ENCODE assay signal across 8 mouse cellular contexts in the genomic region with DNA sequence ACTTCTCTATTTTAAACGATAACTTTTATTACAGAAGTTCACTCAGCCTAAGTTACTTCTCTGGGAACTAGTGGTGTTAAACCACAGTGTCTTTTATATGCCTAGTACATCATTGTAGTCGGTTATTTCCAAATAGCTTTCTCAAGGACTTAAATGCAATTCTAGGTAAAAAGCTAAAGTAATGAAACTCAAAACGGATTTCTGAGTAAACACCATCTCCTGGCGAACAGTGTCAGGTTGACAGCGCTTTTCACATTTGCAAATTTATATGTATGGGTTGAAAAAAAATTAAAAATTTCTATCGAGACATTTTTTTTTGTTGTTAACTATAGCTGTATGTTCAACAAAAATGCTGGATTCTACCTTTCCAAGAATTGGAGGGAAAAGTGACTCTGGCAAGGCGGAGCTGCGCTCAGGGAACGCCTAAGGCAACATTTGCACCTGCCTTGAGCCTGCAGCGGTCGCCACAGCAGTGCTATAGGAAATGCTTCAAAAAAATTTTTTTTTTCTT. TPM values are rescaled to one million over a fixed set of nuclear protein-coding genes. Genes with fewer than 3 reads are reported as not detected.
A peak's percentile ranks its signal among the peaks of the same experiment; 100 is the strongest.
DNase-seq lines count a peak whose midpoint lies in the region; ATAC-seq and TF ChIP-seq lines count a peak whose summit lies in the region.

No protein-coding gene starts in this region.

- H3K4me3 ChIP-seq in heart, adult 2 months, result peak overlapping the region; percentile 95
- H3K4me3 ChIP-seq in E14TG2a.4 (replicated peaks; ENCODE audit: low read length), result peak overlapping the region; percentile 98
- H3K4me3 ChIP-seq in embryonic facial prominence, embryonic 10.5 days, result peak overlapping the region; percentile 97
- peak overlapping the region; percentile 98 for H3K4me3 ChIP-seq in hindbrain, postnatal 0 days (ENCODE audit: low read length)
- peak overlapping the region; percentile 96 for H3K4me3 ChIP-seq in lung, embryonic 14.5 days (ENCODE audit: low read depth, low read length)
- peak overlapping the region; percentile 99 for H3K4me3 ChIP-seq in stomach, embryonic 14.5 days (ENCODE audit: low read depth, low read length)

- H3K9me3 ChIP-seq in E14TG2a.4 (ENCODE audit: low read length), result no peaks in the 10 kb centered on the region
- no peaks in the 10 kb centered on the region for H3K9me3 ChIP-seq in embryonic facial prominence, embryonic 10.5 days
- H3K9me3 ChIP-seq in hindbrain, postnatal 0 days (ENCODE audit: low read length), result no peaks in the 10 kb centered on the region
- no peaks in the 10 kb centered on the region for H3K9me3 ChIP-seq in lung, embryonic 14.5 days (ENCODE audit: low read depth, low read length)
- H3K9me3 ChIP-seq in stomach, embryonic 14.5 days (ENCODE audit: control insufficient read depth, low read depth, low read length), result no peaks in the 10 kb centered on the region

- ATAC-seq in hindbrain, postnatal 0 days, result 0 out of 2 replicates have a peak, but pooled peaks have one; percentile 1
- ATAC-seq in lung, embryonic 14.5 days (ENCODE audit: insufficient read depth), result peak; percentile 15
- ATAC-seq in stomach, embryonic 14.5 days (ENCODE audit: insufficient number of reproducible peaks, insufficient read depth, low FRiP score, low read depth), result no peak

- intact Hi-C loops in heart, adult 2 months (cut with DNase I), result loop anchor here (5.0 to 10.0 kb wide), 2 partner anchors 311 to 529 kb away; partner anchors contain the start of gene Magi3
- intact Hi-C loops in heart, postnatal 25 days (cut with DNase I), result no loop called here

- H3K9ac ChIP-seq in heart, adult 2 months (ENCODE audit: low read depth, low read length), result no peak overlapping the region
- H3K9ac ChIP-seq in hindbrain, postnatal 0 days (replicated peaks; ENCODE audit: low read length), result peak overlapping the region; percentile 91; the same call in 1 of the 2 replicates
- H3K9ac ChIP-seq in lung, embryonic 14.5 days, result peak overlapping the region; percentile 93
- H3K9ac ChIP-seq in stomach, embryonic 14.5 days (replicated peaks; ENCODE audit: low read depth, low read length), result peak overlapping the region; percentile 25; the same call in 1 of the 2 replicates

- H3K4me2 ChIP-seq in hindbrain, postnatal 0 days (ENCODE audit: low read depth, low read length), result peak overlapping the region; percentile 81
- peak overlapping the region; percentile 69 for H3K4me2 ChIP-seq in lung, embryonic 14.5 days
- peak overlapping the region; percentile 48 for H3K4me2 ChIP-seq in stomach, embryonic 14.5 days (replicated peaks; ENCODE audit: low read depth, low read length)

- no peak for TF ChIP-seq EP300 in heart, adult 2 months (IDR thresholded peaks at IDR 0.05; ENCODE audit: insufficient read depth, low read depth, low read length)

- no peak for TF ChIP-seq CTCF in heart, adult 2 months (IDR thresholded peaks at IDR 0.05)
- no peak for TF ChIP-seq CTCF in E14TG2a.4 (conservative IDR thresholded peaks at IDR 0.05; ENCODE audit: low read length)
- TF ChIP-seq CTCF in hindbrain, postnatal 0 days (IDR thresholded peaks at IDR 0.05; ENCODE audit: low read depth), result 0 out of 2 replicates have a peak, but pooled peaks have one; percentile 0
- no peak for TF ChIP-seq CTCF in lung, embryonic 14.5 days (IDR thresholded peaks at IDR 0.05; ENCODE audit: low read depth)

- peaks cover 8% of the 10 kb centered on the region for H3K36me3 ChIP-seq in heart, adult 2 months (ENCODE audit: control insufficient read depth, insufficient read depth, low read length)
- 0 out of 2 replicates have a peak, but pooled peaks cover 4% of the 10 kb centered on the region for H3K36me3 ChIP-seq in E14TG2a.4 (ENCODE audit: insufficient read depth, low read length)
- H3K36me3 ChIP-seq in embryonic facial prominence, embryonic 10.5 days (replicated peaks), result no peaks in the 10 kb centered on the region
- no peaks in the 10 kb centered on the region for H3K36me3 ChIP-seq in hindbrain, postnatal 0 days (ENCODE audit: insufficient read depth, low read length)
- no peaks in the 10 kb centered on the region for H3K36me3 ChIP-seq in lung, embryonic 14.5 days (ENCODE audit: insufficient read depth)
- H3K36me3 ChIP-seq in stomach, embryonic 14.5 days (ENCODE audit: control insufficient read depth, insufficient read depth, low read length), result no peaks in the 10 kb centered on the region

- TF ChIP-seq POLR2A in heart, adult 2 months (IDR thresholded peaks at IDR 0.05; ENCODE audit: insufficient read depth, low read depth, low read length), result no peak

- no peaks in the 10 kb centered on the region for H3K27me3 ChIP-seq in heart, adult 2 months (ENCODE audit: control insufficient read depth, insufficient read depth, low read length)
- H3K27me3 ChIP-seq in E14TG2a.4 (ENCODE audit: insufficient read depth, low read length), result no peaks in the 10 kb centered on the region
- H3K27me3 ChIP-seq in embryonic facial prominence, embryonic 10.5 days (replicated peaks; ENCODE audit: low read depth, poor library complexity, severe bottlenecking), result no peaks in the 10 kb centered on the region
- H3K27me3 ChIP-seq in hindbrain, postnatal 0 days (ENCODE audit: insufficient read depth, low read length), result no peaks in the 10 kb centered on the region
- no peaks in the 10 kb centered on the region for H3K27me3 ChIP-seq in lung, embryonic 14.5 days (ENCODE audit: insufficient read depth, low read length)
- H3K27me3 ChIP-seq in stomach, embryonic 14.5 days (ENCODE audit: control insufficient read depth, insufficient read depth, low read length), result no peaks in the 10 kb centered on the region

- 6% methylated on average over 11 of the region's 11 CpGs for WGBS in heart, adult 2 months
- 10% methylated on average over 11 of the region's 11 CpGs for WGBS in embryonic facial prominence, embryonic 10.5 days
- 4% methylated on average over 11 of the region's 11 CpGs for WGBS in hindbrain, postnatal 0 days
- WGBS in lung, embryonic 14.5 days, result 6% methylated on average over 11 of the region's 11 CpGs
- 6% methylated on average over 11 of the region's 11 CpGs for WGBS in stomach, embryonic 14.5 days

- H3K79me2 ChIP-seq in heart, adult 2 months (replicated peaks; ENCODE audit: control insufficient read depth, insufficient read depth, low read length), result peaks cover 1% of the 10 kb centered on the region; the same call in 1 of the 2 replicates

- peak overlapping the region; percentile 96 for H3K27ac ChIP-seq in heart, adult 2 months
- peak overlapping the region; percentile 97 for H3K27ac ChIP-seq in embryonic facial prominence, embryonic 10.5 days (replicated peaks)
- H3K27ac ChIP-seq in hindbrain, postnatal 0 days, result peak overlapping the region; percentile 89; the same call in 1 of the 2 replicates
- peak overlapping the region; percentile 88 for H3K27ac ChIP-seq in lung, embryonic 14.5 days (ENCODE audit: low read depth)
- peak overlapping the region; percentile 84 for H3K27ac ChIP-seq in stomach, embryonic 14.5 days (ENCODE audit: low read length)

- peaks cover 3% of the 10 kb centered on the region for H3K4me1 ChIP-seq in heart, adult 2 months (ENCODE audit: control insufficient read depth, insufficient read depth, low read length)
- H3K4me1 ChIP-seq in E14TG2a.4 (replicated peaks; ENCODE audit: low read depth, low read length), result peaks cover 25% of the 10 kb centered on the region
- H3K4me1 ChIP-seq in embryonic facial prominence, embryonic 10.5 days, result peaks cover 20% of the 10 kb centered on the region
- peaks cover 9% of the 10 kb centered on the region; the same call in 1 of the 2 replicates for H3K4me1 ChIP-seq in hindbrain, postnatal 0 days (ENCODE audit: insufficient read depth, low read length)
- H3K4me1 ChIP-seq in lung, embryonic 14.5 days (ENCODE audit: insufficient read depth), result peaks cover 5% of the 10 kb centered on the region; the same call in 1 of the 2 replicates
- peaks cover 11% of the 10 kb centered on the region; the same call in 1 of the 2 replicates for H3K4me1 ChIP-seq in stomach, embryonic 14.5 days (ENCODE audit: control insufficient read depth, insufficient read depth, low read length)

- no peak for DNase-seq in heart, adult 2 months
- DNase-seq in heart, postnatal 25 days (ENCODE audit: low spot score), result no peak
- no peak for DNase-seq in embryonic facial prominence, embryonic 10.5 days (ENCODE audit: low spot score)
- no peak for DNase-seq in hindbrain, postnatal 0 days (ENCODE audit: low spot score)
- peak; percentile 61 for DNase-seq in lung, embryonic 14.5 days
- DNase-seq in right cerebral cortex, adult 18-20 months, result no peak

RNA-seq across cellular contexts. Expression of gene Rsbn1, which starts 0.4 kb away (rescaled TPM):
- total RNA-seq in heart, adult 2 months (2021), result 1 to 10 TPM; 7.9 to 8.2 TPM
- 1.6 and 3.2 TPM in 2 replicates for polyA plus RNA-seq in heart, adult 2 months (2012; rRNA removed)
- 1 to 10 TPM; 6.7 to 8.7 TPM for total RNA-seq in heart, postnatal 25 days (2021)
- polyA plus RNA-seq in embryonic facial prominence, embryonic 10.5 days (2016; fragmentation: Nextera tagmentation; extraction: Ambion mirVana), result 14.4 TPM in 2 replicates
- total RNA-seq in hindbrain, postnatal 0 days (2014; rRNA removed), result 23.1 and 28.2 TPM in 2 replicates
- 17.7 and 19.1 TPM in 2 replicates for polyA plus RNA-seq in hindbrain, postnatal 0 days (2015; fragmentation: Nextera tagmentation; extraction: Ambion mirVana)
- polyA plus RNA-seq in lung, embryonic 14.5 days (2014; fragmentation: Nextera tagmentation; extraction: Ambion mirVana), result 12.0 and 12.9 TPM in 2 replicates
- polyA plus RNA-seq in stomach, embryonic 14.5 days (2014; fragmentation: Nextera tagmentation; extraction: Ambion mirVana), result 12.5 and 12.8 TPM in 2 replicates

RNA-seq across cellular contexts. Expression of gene Ptpn22, which starts 53.9 kb away (rescaled TPM):
- 1 to 10 TPM in 1 of 2 experiments, under 1 TPM in 1; 0.68 to 1.0 TPM for total RNA-seq in heart, adult 2 months (2021)
- polyA plus RNA-seq in heart, adult 2 months (2012; rRNA removed), result 1.2 and 1.8 TPM in 2 replicates
- total RNA-seq in heart, postnatal 25 days (2021), result 1 to 10 TPM in 1 of 2 experiments, under 1 TPM in 1; 0.61 to 1.1 TPM
- 0.11 and 0.33 TPM in 2 replicates for polyA plus RNA-seq in embryonic facial prominence, embryonic 10.5 days (2016; fragmentation: Nextera tagmentation; extraction: Ambion mirVana)
- total RNA-seq in hindbrain, postnatal 0 days (2014; rRNA removed), result 0.31 and 4.3 TPM in 2 replicates
- polyA plus RNA-seq in hindbrain, postnatal 0 days (2015; fragmentation: Nextera tagmentation; extraction: Ambion mirVana), result 0.40 and 0.53 TPM in 2 replicates
- 0.68 and 0.78 TPM in 2 replicates for polyA plus RNA-seq in lung, embryonic 14.5 days (2014; fragmentation: Nextera tagmentation; extraction: Ambion mirVana)
- 0.67 and 1.3 TPM in 2 replicates for polyA plus RNA-seq in stomach, embryonic 14.5 days (2014; fragmentation: Nextera tagmentation; extraction: Ambion mirVana)

RNA-seq across cellular contexts. Expression of gene Phtf1, which starts 54.4 kb away (rescaled TPM):
- 1 to 10 TPM; 6.8 to 8.0 TPM for total RNA-seq in heart, adult 2 months (2021)
- 1.9 and 4.5 TPM in 2 replicates for polyA plus RNA-seq in heart, adult 2 months (2012; rRNA removed)
- 1 to 10 TPM; 6.9 to 9.8 TPM for total RNA-seq in heart, postnatal 25 days (2021)
- 31.4 and 34.2 TPM in 2 replicates for polyA plus RNA-seq in embryonic facial prominence, embryonic 10.5 days (2016; fragmentation: Nextera tagmentation; extraction: Ambion mirVana)
- total RNA-seq in hindbrain, postnatal 0 days (2014; rRNA removed), result 24.0 and 25.0 TPM in 2 replicates
- polyA plus RNA-seq in hindbrain, postnatal 0 days (2015; fragmentation: Nextera tagmentation; extraction: Ambion mirVana), result 18.4 and 18.6 TPM in 2 replicates
- polyA plus RNA-seq in lung, embryonic 14.5 days (2014; fragmentation: Nextera tagmentation; extraction: Ambion mirVana), result 36.9 and 38.8 TPM in 2 replicates
- 34.5 and 36.0 TPM in 2 replicates for polyA plus RNA-seq in stomach, embryonic 14.5 days (2014; fragmentation: Nextera tagmentation; extraction: Ambion mirVana)
